Mouse (Mus musculus) liver, adult 2 months (tissue): ENCODE measurements around the gene Gm49387. TPM values are rescaled to one million over a fixed set of nuclear protein-coding genes. Genes with fewer than 3 reads are reported as not detected.

ENCODE experiments used
- DNase-seq: peaks from one replicate; pipeline ENCODE4 v3.0.0-alpha.2; 2011; ENCODE audit warnings: low read depth, low spot score; ENCODE audit errors: extremely low read depth
- H3K27ac ChIP-seq: fragments of 200-500 bp; replicated peaks from 2 replicates; pipeline ENCODE4 v1.5.1; 2012; ENCODE audit warnings: low read depth, mild to moderate bottlenecking, control low read depth, inconsistent platforms, low read length; ENCODE audit not compliant: insufficient read depth
- H3K27me3 ChIP-seq: fragments of 200-500 bp; 2 replicates; pipeline ENCODE4 v1.6.1; 2012; ENCODE audit warnings: mild to moderate bottlenecking, moderate library complexity, low read length, inconsistent platforms; ENCODE audit not compliant: control insufficient read depth, insufficient read depth
- H3K36me3 ChIP-seq: fragments of 200-500 bp; 2 replicates; pipeline ENCODE4 v1.6.1; 2012; ENCODE audit warnings: low read length, inconsistent platforms; ENCODE audit not compliant: control insufficient read depth, insufficient read depth
- H3K4me1 ChIP-seq: fragments of 200-500 bp; 2 replicates; pipeline ENCODE4 v1.6.1; 2011; ENCODE audit warnings: low read length; ENCODE audit not compliant: control insufficient read depth, insufficient read depth
- H3K4me3 ChIP-seq: fragments of 200-500 bp; 2 replicates; pipeline ENCODE4 v1.5.1; 2011; ENCODE audit warnings: low read depth, mild to moderate bottlenecking, control low read depth, low read length, moderate library complexity; ENCODE audit not compliant: insufficient read depth
- H3K79me2 ChIP-seq: fragments of 200-500 bp; 2 replicates; pipeline ENCODE4 v1.6.1; 2012; ENCODE audit warnings: inconsistent platforms, mild to moderate bottlenecking, low read length, moderate library complexity; ENCODE audit not compliant: control insufficient read depth, insufficient read depth
- H3K9ac ChIP-seq: fragments of 200-500 bp; 2 replicates; pipeline ENCODE4 v1.6.1; 2012; ENCODE audit warnings: low read depth, mild to moderate bottlenecking, control low read depth, inconsistent platforms, low read length
- CTCF ChIP-seq: fragments of 200-500 bp; IDR thresholded peaks from 2 replicates; pipeline ENCODE4 v1.5.1; 2011; ENCODE audit warnings: low read depth, low read length, control low read depth
- POLR2A ChIP-seq: fragments of 200-500 bp; IDR thresholded peaks from 2 replicates; pipeline ENCODE4 v1.6.1; 2011; ENCODE audit warnings: low read length, control low read depth; ENCODE audit not compliant: insufficient read depth; ENCODE audit errors: extremely low read depth
- WGBS: fragments of 180-500 bp; shearing (Covaris S2); methylation state at CpG from one replicate; pipeline ENCODE4 v1.1.7; 2018; 5-methylcytosine and 5-hydroxymethylcytosine counted together
- polyA plus RNA-seq: library from polyadenylated mRNA; depleted of rRNA; stranded (reverse); fragments of >200 nt; gene quantifications from 2 replicates; pipeline ENCODE4 v1.2.3, GENCODE M21; 2012
- total RNA-seq: library from RNA; depleted of rRNA; stranded (reverse); fragments of >200 nt; gene quantifications from 2 replicates; pipeline ENCODE4 v1.2.3, GENCODE M21; 2014

The Gm49387 gene
- total and polyA plus RNA-seq, 2 experiments = 2.6 TPM; not detected in 1

- WGBS = 92% methylated on average over 5 of the region's 5 CpGs
- TF ChIP-seq POLR2A = no peak
- no peak for TF ChIP-seq CTCF
- Histone ChIP-seq H3K4me3 (no peak overlapping the region), H3K9ac (no peak overlapping the region), H3K79me2 (no peaks in the 10 kb centered on the region), H3K36me3 (no peaks in the 10 kb centered on the region), H3K27ac (no peak overlapping the region), H3K4me1 (no peaks in the 10 kb centered on the region), H3K27me3 (no peaks in the 10 kb centered on the region)
- no peak for DNase-seq
Measured at GRCm38 (mm10) chr14:31571419-31571818, 69.3 kb downstream of the Gm49387 start.

GRCm38 (mm10) chr14:31570131-31570951 lies 70.3 kb downstream of the Gm49387 start:
- H3K27me3 ChIP-seq = no peaks in the 10 kb centered on the region
- H3K4me1 ChIP-seq = no peaks in the 10 kb centered on the region
- 69% methylated on average over 6 of the region's 6 CpGs for WGBS
- H3K4me3 ChIP-seq = no peak overlapping the region
- H3K9ac ChIP-seq = no peak overlapping the region
- H3K36me3 ChIP-seq = no peaks in the 10 kb centered on the region
- H3K79me2 ChIP-seq = no peaks in the 10 kb centered on the region
- H3K27ac ChIP-seq = no peak overlapping the region
- TF ChIP-seq POLR2A = no peak
- no peak for TF ChIP-seq CTCF
- no peak for DNase-seq

GRCm38 (mm10) chr14:31569151-31569631 lies 71.5 kb downstream of the Gm49387 start:
- H3K36me3 ChIP-seq = no peaks in the 10 kb centered on the region
- H3K4me1 ChIP-seq = no peaks in the 10 kb centered on the region
- H3K27me3 ChIP-seq = no peaks in the 10 kb centered on the region
- 69% methylated on average over 7 of the region's 7 CpGs for WGBS
- H3K79me2 ChIP-seq = no peaks in the 10 kb centered on the region
- H3K4me3 ChIP-seq = no peak overlapping the region
- H3K27ac ChIP-seq = no peak overlapping the region
- no peak for DNase-seq
- TF ChIP-seq CTCF = no peak
- no peak for TF ChIP-seq POLR2A
- no peak overlapping the region for H3K9ac ChIP-seq

- 47% methylated on average over 9 of the region's 9 CpGs for WGBS
- Histone ChIP-seq H3K4me1 (no peaks in the 10 kb centered on the region), H3K36me3 (no peaks in the 10 kb centered on the region), H3K4me3 (no peak overlapping the region), H3K79me2 (no peaks in the 10 kb centered on the region), H3K9ac (no peak overlapping the region), H3K27ac (no peak overlapping the region), H3K27me3 (no peaks in the 10 kb centered on the region)
- peak; percentile 10 for DNase-seq
- no peak for TF ChIP-seq POLR2A
- TF ChIP-seq CTCF = no peak
Measured at GRCm38 (mm10) chr14:31565478-31566212, 75.0 kb downstream of the Gm49387 start.

- TF ChIP-seq CTCF (no peak), POLR2A (no peak)
- WGBS = 58% methylated on average over 6 of the region's 6 CpGs
- H3K36me3 ChIP-seq = no peaks in the 10 kb centered on the region
- H3K4me1 ChIP-seq = no peaks in the 10 kb centered on the region
- no peak overlapping the region for H3K27ac ChIP-seq
- no peak overlapping the region for H3K4me3 ChIP-seq
- no peak overlapping the region for H3K9ac ChIP-seq
- no peaks in the 10 kb centered on the region for H3K79me2 ChIP-seq
- DNase-seq = peak; percentile 3
- no peaks in the 10 kb centered on the region for H3K27me3 ChIP-seq
Measured at GRCm38 (mm10) chr14:31564452-31565179, 76.1 kb downstream of the Gm49387 start.
